Mouse (Mus musculus): Measurements from ENCODE around the gene Mef2d. TPM values are rescaled to one million over a fixed set of nuclear protein-coding genes. Genes with fewer than 3 reads are reported as not detected.

Gene Mef2d
- polyA plus RNA-seq, 1 experiment, result 2.6 TPM

GRCm38 (mm10) chr3:88146376-88147112, 4.4 kb downstream of the Mef2d start:
- no peaks in the 10 kb centered on the region for H3K27me3 ChIP-seq (ENCODE audit: control insufficient read depth)
- no peaks in the 10 kb centered on the region for H3K9me3 ChIP-seq (ENCODE audit: control insufficient read depth, low read length)
- H3K36me3 ChIP-seq (ENCODE audit: control insufficient read depth), result peaks cover 44% of the 10 kb centered on the region
- peaks cover 98% of the 10 kb centered on the region for H3K4me1 ChIP-seq (ENCODE audit: control insufficient read depth)
- TF ChIP-seq GATA1 (IDR thresholded peaks at IDR 0.05; ENCODE audit: low read length), result no peak
- TF ChIP-seq TAL1 (IDR thresholded peaks at IDR 0.05; ENCODE audit: low read length), result no peak
- H3K4me3 ChIP-seq (replicated peaks), result no peak overlapping the region

- H3K27me3 ChIP-seq (ENCODE audit: control insufficient read depth), result no peaks in the 10 kb centered on the region
- H3K4me3 ChIP-seq (replicated peaks), result no peak overlapping the region
- no peaks in the 10 kb centered on the region for H3K9me3 ChIP-seq (ENCODE audit: control insufficient read depth, low read length)
- TF ChIP-seq TAL1 (IDR thresholded peaks at IDR 0.05; ENCODE audit: low read length), result no peak
- TF ChIP-seq GATA1 (IDR thresholded peaks at IDR 0.05; ENCODE audit: low read length), result no peak
- H3K36me3 ChIP-seq (ENCODE audit: control insufficient read depth), result peaks cover 48% of the 10 kb centered on the region
- H3K4me1 ChIP-seq (ENCODE audit: control insufficient read depth), result peaks cover 92% of the 10 kb centered on the region
These were observed 5.3 kb downstream of the Mef2d start for GRCm38 (mm10) chr3:88147444-88147843.

- H3K4me1 ChIP-seq (ENCODE audit: control insufficient read depth), result peaks cover 87% of the 10 kb centered on the region
- no peaks in the 10 kb centered on the region for H3K27me3 ChIP-seq (ENCODE audit: control insufficient read depth)
- no peaks in the 10 kb centered on the region for H3K9me3 ChIP-seq (ENCODE audit: control insufficient read depth, low read length)
- H3K4me3 ChIP-seq (replicated peaks), result no peak overlapping the region
- peaks cover 48% of the 10 kb centered on the region for H3K36me3 ChIP-seq (ENCODE audit: control insufficient read depth)
- TF ChIP-seq GATA1 (IDR thresholded peaks at IDR 0.05; ENCODE audit: low read length) (no peak), TAL1 (IDR thresholded peaks at IDR 0.05; ENCODE audit: low read length) (no peak)
These were observed 5.7 kb downstream of the Mef2d start for GRCm38 (mm10) chr3:88147866-88148265.

DNA sequence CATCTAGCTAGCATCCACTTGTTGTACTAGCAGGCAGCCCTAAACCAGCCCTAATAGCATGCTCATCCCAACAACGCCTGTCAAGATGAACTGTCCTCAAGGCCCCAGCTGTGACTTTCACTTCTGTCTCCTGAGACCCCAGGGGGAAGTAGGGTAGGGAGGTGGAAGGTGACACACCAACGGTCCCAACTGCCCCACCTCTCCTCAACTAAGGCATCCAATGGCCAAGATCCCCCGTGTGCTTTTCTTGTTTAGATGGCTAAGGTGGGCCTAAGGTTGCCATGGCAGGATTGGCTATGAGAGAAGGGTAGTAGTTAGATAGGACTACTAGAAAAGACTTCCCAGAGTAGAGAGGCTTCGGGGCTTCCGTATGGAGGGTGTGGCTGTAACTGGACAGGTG, 6.2 kb downstream of the Mef2d start:
- H3K9me3 ChIP-seq (ENCODE audit: control insufficient read depth, low read length), result no peaks in the 10 kb centered on the region
- TF ChIP-seq GATA1 (IDR thresholded peaks at IDR 0.05; ENCODE audit: low read length), result no peak
- no peak for TF ChIP-seq TAL1 (IDR thresholded peaks at IDR 0.05; ENCODE audit: low read length)
- peaks cover 84% of the 10 kb centered on the region for H3K4me1 ChIP-seq (ENCODE audit: control insufficient read depth)
- H3K4me3 ChIP-seq (replicated peaks), result peak overlapping the region; percentile 22
- no peaks in the 10 kb centered on the region for H3K27me3 ChIP-seq (ENCODE audit: control insufficient read depth)
- H3K36me3 ChIP-seq (ENCODE audit: control insufficient read depth), result peaks cover 50% of the 10 kb centered on the region

- H3K36me3 ChIP-seq (ENCODE audit: control insufficient read depth), result peaks cover 54% of the 10 kb centered on the region
- H3K4me1 ChIP-seq (ENCODE audit: control insufficient read depth), result peaks cover 81% of the 10 kb centered on the region
- TF ChIP-seq GATA1 (IDR thresholded peaks at IDR 0.05; ENCODE audit: low read length), result no peak
- TF ChIP-seq TAL1 (IDR thresholded peaks at IDR 0.05; ENCODE audit: low read length), result no peak
- H3K27me3 ChIP-seq (ENCODE audit: control insufficient read depth), result no peaks in the 10 kb centered on the region
- H3K9me3 ChIP-seq (ENCODE audit: control insufficient read depth, low read length), result no peaks in the 10 kb centered on the region
- no peak overlapping the region for H3K4me3 ChIP-seq (replicated peaks)
These were observed 6.8 kb downstream of the Mef2d start for GRCm38 (mm10) chr3:88148776-88149509.

DNA sequence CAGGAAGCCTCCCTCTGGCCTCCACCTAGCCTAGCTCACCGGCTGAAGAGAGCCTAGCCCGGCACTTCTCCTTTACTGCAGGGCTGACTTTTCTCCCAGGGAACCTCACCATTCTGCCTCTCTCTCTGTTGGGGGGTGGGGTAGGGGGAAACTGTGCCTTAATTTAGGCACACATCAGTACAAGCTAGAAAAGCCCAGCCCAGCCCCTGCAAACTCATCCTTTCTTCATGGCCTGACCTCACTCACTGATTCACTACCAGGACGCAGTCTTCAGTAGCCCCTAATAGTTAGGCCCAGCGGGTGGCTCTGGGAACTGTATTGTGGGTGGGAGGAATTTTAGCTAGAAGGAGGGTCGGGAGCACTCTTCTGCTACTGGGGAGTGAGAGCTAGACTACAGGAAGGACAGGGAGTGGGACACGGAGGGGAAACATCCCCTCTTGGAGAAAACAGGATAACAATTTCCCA, 7.4 kb downstream of the Mef2d start:
- TF ChIP-seq TAL1 (IDR thresholded peaks at IDR 0.05; ENCODE audit: low read length) (no peak), GATA1 (IDR thresholded peaks at IDR 0.05; ENCODE audit: low read length) (no peak)
- Histone ChIP-seq H3K27me3 (ENCODE audit: control insufficient read depth) (no peaks in the 10 kb centered on the region), H3K9me3 (ENCODE audit: control insufficient read depth, low read length) (no peaks in the 10 kb centered on the region), H3K4me1 (ENCODE audit: control insufficient read depth) (peaks cover 78% of the 10 kb centered on the region), H3K4me3 (replicated peaks) (no peak overlapping the region), H3K36me3 (ENCODE audit: control insufficient read depth) (peaks cover 52% of the 10 kb centered on the region)

GRCm38 (mm10) chr3:88150061-88150998, 8.2 kb downstream of the Mef2d start:
- H3K4me1 ChIP-seq (ENCODE audit: control insufficient read depth), result peaks cover 72% of the 10 kb centered on the region
- no peaks in the 10 kb centered on the region for H3K9me3 ChIP-seq (ENCODE audit: control insufficient read depth, low read length)
- H3K36me3 ChIP-seq (ENCODE audit: control insufficient read depth), result peaks cover 51% of the 10 kb centered on the region
- no peaks in the 10 kb centered on the region for H3K27me3 ChIP-seq (ENCODE audit: control insufficient read depth)
- H3K4me3 ChIP-seq (replicated peaks), result no peak overlapping the region
- no peak for TF ChIP-seq TAL1 (IDR thresholded peaks at IDR 0.05; ENCODE audit: low read length)
- no peak for TF ChIP-seq GATA1 (IDR thresholded peaks at IDR 0.05; ENCODE audit: low read length)

- Histone ChIP-seq H3K4me3 (replicated peaks) (no peak overlapping the region), H3K4me1 (ENCODE audit: control insufficient read depth) (peaks cover 65% of the 10 kb centered on the region), H3K36me3 (ENCODE audit: control insufficient read depth) (peaks cover 51% of the 10 kb centered on the region), H3K27me3 (ENCODE audit: control insufficient read depth) (no peaks in the 10 kb centered on the region), H3K9me3 (ENCODE audit: control insufficient read depth, low read length) (no peaks in the 10 kb centered on the region)
- TF ChIP-seq TAL1 (IDR thresholded peaks at IDR 0.05; ENCODE audit: low read length) (no peak), GATA1 (IDR thresholded peaks at IDR 0.05; ENCODE audit: low read length) (no peak)
These were observed 8.8 kb downstream of the Mef2d start for GRCm38 (mm10) chr3:88150999-88151364.
